Mouse (Mus musculus) left cerebral cortex, adult 9 months (tissue): ENCODE measurements at regions not wholly inside any gene's neighbourhood (a gene's known extent, or its start where the extent isn't known, plus 50 kb on each side); places are given as distances from the start of the nearest gene placed in this dataset.

Experiments
- DNase-seq, 2 experiments: peaks; one replicate each; pipeline ENCODE4 v3.0.0; 2022; ENCODE audit warnings: low spot score in 2 of 2

- DNase-seq: no peak
Observed at GRCm38 (mm10) chr17:76327371-76327770, 775.6 kb upstream of the Fam98a start.

- peak; percentile 2 to 41 for DNase-seq
Observed at GRCm38 (mm10) chr17:76294630-76295029, 742.9 kb upstream of the Fam98a start.
